Mouse (Mus musculus) layer of hippocampus, adult 9-11 months (tissue): Measurements from ENCODE around the gene Dennd4c.
"Not testable (repeated sequence)": the region's sequence is repeated elsewhere in the genome, so short reads cannot be mapped to it uniquely, and the experiment has no call there.

Source experiments
- DNase-seq: peaks from one replicate; pipeline ENCODE4 v3.0.0; 2022

The Dennd4c gene

DNA sequence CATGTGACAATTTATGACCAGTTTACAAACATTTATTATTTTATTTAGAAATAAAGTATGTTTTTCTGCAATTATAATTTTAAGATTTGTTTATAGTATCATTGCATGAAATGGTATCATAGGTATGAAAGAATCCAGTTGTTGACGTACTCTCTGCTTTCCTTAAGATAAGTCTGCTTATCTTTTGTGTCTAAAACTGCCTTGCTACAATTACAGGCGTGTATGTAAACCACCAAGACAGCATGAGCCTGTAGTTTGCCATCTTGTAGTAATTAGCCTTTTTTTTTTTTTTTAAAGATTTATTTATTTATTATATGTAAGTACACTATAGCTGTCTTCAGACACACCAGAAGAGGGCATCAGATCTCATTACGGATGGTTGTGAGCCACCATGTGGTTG, 66.5 kb downstream of the Dennd4c start:
- DNase-seq: no peak

DNA sequence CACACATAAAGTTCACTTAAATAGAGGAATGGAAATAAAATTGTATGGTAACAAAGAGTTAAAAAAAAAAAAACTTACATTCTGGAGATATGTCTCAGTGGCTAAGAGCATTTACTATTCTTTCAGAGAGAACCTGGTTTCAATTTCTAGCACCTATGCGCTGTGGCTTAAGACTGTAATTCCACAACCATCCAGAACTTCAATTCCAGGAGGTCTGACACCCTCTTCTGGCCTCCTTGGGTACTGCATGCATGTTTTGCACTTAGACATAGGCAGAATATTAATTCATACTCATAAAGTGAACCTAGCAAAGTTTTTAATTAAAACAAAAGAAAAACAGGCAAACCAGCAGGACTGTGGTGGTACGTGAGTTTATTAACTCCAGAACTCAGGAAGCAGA, 74.8 kb downstream of the Dennd4c start:
- no peak for DNase-seq

DNA sequence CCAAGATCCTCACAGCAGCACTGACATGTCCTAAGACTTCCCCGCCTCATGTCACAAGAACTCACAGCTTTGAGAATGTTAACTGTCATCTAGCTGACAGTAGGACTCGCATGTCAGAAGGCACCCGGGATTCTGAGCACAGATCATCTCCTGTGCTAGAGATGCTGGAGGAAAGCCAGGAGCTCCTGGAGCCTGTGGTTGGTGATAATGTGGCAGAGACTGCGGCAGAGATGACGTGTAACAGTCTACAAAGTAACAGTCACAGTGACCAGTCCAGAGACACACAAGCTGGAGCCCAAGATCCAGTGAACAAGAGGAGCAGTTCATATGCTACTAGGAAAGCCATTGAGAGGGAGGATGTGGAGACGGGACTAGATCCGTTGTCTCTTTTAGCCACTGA, 76.8 kb downstream of the Dennd4c start:
- DNase-seq: no peak

DNA sequence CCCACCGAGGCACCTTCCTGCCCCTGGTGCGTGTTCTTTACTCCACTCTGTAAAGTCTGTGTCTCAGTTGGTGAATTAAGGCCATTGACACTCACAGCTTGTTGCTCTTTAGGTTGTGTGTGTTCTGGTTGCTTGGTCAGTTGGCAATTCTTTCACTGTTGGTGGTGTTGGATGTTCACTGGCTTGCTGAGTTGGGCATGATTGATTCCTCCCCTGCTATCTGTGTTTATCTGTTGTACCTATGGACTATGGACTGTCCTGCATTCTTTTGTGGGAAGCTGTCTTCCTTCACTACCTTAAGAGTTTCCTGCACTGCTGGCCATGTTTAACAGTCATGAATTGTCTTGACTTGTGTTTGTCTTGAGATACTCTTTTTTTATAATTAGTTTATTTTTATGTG, 83.5 kb downstream of the Dennd4c start:
- DNase-seq: no peak

DNA sequence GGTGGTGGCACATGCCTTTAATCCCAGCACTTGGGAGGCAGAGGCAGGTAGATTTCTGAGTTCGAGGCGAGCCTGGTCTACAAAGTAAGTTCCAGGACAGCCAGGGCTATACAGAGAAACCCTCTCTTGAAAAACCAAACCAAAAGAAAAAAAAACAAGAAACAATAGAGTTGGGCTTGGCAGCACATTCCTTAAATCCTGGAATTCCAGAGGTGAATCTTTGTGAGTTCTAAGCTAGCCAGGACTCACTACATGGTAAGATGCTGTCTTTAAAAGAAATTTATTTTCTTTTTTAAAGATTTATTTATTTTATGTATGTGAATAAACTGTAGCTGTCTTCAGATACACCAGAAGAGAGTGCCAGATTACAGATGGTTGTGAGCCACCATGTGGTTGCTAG, 92.8 kb downstream of the Dennd4c start:
- not testable (repeated sequence) for DNase-seq

DNA sequence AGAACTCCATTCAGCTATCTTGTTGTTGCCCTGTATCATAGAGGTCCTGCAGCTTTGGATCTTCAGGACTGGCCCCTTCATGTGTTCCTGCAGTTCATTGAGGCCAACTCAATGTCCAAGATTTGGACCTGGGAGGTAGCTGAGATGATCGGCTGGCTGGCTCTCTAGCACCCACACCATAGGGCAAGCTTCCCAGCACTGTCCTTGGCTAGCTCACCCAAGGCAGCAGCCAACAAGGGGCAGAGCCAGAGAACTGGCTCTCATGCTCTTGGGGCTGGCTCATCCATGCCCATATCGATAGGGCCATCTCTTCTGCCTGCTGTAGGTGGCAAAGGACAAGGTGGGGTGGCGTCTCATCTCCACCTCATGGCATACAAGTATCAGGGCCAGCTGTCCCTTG, 97.0 kb downstream of the Dennd4c start:
- DNase-seq: no peak

DNA sequence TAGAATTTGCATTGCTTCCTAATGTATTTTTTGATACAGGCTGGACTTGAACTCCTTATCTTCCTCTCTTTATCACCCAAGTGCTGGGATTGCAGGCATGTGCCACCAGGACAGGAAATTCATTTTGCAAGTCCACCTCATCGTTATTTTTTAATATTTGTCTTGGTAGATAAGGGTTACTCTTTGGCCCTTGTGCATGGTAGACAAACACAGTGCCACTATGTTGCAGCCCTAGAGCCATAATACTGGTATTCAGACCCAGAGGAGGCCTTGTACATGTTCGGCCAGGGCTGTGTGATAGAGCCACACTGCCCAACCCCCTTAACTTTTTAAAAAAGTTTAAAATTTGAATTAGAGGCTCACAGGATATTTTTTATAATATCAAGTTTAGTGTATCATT, 98.9 kb downstream of the Dennd4c start:
- no peak for DNase-seq

DNA sequence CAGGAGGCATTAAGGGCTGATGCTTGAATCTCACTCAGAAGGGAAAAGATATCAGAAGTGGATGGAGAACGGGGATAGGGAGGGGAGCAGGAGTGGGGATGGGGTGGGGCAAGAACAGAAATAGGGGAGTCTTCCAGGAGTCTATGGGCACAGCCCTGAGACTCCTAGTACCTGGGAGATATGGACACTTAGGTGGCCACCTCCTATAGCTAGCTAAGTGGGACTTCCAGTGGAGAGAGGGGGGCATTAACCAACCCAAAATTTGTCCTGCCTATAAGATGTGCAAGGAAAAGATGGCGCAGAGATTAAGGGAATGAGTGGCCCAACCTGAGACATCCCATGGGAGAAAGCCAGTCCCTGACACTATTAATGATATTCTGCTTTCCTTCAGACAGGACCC, 103.0 kb downstream of the Dennd4c start:
- no peak for DNase-seq

DNA sequence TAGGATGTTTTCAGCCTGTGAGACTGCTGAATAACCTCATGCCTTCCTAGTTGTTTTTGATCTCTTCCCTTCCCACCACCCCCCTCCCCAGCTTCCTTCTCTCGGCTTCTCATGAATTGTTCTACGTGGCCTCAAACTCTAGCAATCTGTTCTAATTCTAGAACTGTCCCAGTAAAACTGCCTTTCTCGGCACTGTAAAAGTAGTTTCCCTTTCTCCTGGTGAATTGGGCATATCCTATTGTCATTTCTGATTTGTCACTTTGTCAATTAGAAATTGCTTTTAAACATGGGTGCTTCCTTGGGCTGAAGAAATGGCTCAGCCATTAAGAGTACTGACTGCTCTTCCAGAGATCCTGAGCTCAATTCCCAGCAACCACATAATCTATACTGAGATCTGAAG, 103.7 kb downstream of the Dennd4c start:
- no peak for DNase-seq

DNA sequence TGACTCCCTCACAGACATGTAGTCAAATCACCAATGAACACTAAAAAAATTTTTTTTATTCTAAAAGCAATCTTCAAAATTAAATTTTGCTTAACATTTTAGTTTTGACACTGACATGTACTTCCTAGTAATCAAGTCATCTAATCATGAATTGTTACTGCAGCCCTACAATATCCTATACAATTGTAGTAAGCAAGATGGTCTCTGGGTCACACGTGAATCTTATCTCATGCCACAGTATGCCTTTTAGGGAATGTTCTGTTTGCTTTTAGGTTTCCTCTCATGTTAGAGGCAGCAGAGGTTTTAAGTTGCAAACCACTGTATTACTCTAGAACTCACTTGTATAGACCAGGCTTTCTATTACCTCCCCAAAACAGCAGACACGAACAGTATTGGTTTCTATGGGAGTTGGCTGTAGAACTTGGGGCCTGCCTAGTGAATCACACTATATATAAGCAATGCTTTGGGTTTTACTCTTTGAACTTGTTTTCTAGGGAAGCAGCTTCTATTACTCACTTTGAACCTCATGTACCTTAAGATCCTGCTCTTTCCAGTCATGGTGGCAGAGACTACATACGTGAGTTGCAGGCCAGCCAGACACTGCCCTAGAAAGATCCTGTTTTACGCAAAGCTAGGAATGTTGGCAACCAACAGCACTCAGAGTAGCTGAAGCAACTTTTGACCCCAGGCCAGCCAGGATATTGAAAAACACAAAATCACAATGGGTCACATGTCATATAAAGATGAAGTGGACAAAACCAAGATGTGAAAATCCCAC, 104.6 kb downstream of the Dennd4c start:
- no peak for DNase-seq

DNA sequence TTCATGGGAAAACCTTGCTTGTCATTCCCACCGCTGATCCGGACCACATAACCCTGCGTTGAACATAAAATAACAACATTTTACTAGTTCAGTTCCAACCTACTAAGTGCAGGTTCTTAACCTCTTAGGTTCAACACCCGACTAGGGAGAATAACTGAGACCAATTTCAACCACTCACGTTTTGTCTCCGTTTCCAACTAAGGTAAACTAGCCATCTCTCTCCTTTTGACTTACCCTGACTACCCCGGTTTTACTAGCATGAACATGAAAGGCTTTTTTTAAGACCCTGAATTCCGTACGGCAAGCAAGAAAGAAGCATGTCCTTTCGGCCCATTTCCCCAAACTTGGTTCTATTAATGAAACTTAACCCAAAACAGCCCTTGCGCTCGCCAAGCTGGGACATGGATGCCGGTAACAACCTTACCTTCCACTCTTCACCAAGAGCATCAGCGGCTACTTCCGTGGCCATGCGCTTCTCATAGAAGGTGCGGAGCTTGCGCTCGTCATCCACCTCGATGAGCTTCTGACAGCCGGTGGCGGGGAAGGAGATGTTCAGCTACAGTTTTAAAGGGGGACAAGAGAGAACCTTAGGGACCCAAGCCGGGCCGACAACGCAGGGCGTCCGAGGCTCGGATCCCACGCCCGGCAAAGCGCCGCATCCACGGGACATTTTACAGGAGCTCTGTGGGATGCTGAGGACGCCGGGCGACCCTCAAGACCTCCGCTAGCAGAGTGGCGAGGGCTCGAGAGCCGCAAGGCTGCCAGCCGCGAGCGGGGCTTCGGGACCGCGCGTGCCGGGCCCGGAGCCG, 108.2 kb downstream of the Dennd4c start:
- no peak for DNase-seq

DNA sequence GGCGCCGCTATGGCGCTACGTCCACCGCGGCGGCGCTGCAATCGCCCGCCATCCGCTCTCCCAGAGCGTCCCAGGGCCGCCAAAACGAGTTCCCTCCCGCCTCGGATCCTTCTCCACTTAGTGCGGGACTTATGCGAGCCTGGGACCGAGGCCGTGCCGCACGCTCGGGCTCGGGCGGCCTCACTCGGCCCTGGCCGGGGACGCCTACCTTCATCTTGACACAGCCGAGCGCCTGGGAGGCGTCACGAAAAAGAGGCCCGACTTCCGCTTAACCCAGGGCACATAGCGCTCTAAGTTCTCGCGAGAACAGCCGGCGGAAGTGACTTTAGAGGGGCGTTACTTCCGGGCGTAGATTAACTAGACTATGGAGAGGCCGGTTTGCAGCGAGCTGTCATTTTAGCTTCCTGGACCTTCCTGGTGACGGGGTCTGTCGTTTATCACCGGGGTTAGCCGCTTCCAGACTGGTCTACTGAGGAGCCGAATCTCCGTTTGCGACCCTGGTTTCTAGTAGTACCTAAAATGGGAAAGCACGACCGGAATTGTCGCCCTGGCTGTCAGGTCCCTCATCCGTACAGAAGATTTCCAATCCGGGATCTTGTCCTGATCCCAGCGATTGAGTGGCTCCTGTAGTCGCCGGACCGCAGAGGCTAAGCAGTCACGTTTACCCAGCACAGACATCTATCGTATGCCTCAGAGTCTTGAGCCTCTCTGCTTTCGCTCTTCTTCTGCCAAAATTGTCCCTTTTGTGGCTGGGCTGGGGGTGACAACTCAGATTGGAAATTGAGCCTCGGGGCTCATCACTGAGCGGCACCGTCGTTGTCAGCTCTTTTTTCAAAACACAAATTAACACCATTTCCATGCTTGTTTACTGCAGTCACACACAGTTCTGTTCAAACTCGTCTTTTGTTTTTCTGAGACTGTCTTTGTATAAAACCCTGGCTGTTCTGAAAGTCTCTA, 109.0 kb downstream of the Dennd4c start, which contains the start of gene Rps6:
Gene Rps6 (minus strand): TSS at position 300 of the 957 bp plus-strand sequence.
- peak; percentile 97 for DNase-seq

DNA sequence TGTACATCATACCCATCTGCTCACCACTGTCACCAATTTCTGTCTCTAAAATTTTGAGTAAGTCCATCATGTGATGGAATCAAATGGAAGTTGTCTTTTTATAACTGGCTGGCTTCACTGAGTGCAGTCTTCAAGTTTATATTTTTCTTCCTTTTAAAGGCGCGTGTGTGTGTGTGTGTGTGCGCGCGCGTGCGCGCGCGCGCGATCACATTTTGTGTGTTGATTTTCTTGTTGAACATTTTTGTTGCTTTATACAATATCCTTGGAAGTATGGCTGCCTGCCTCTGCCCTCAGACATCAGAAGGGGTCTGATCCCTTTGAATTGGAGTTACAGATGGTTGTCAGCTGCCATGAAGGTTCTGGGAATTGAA, 109.7 kb downstream of the Dennd4c start:
- no peak for DNase-seq

DNA sequence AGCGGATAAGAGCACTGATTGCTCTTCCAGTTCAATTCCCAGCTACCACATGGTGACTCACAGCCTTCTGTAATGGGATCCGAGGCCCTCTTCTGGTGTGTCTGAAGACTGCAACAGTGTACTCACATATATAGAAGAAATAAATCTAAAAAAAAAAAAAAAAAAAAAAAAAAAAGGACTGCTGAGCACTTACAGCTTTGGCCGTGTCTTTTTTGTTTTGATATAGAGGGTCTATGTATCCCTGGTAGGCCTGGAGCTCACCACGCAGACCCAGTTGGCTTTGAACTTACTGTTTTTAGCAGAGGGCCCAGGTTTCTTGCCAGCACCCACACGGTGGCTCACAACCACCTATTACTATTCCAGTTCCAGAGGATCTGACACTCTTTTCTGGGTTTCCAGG, 115.7 kb downstream of the Dennd4c start:
- DNase-seq: no peak

DNA sequence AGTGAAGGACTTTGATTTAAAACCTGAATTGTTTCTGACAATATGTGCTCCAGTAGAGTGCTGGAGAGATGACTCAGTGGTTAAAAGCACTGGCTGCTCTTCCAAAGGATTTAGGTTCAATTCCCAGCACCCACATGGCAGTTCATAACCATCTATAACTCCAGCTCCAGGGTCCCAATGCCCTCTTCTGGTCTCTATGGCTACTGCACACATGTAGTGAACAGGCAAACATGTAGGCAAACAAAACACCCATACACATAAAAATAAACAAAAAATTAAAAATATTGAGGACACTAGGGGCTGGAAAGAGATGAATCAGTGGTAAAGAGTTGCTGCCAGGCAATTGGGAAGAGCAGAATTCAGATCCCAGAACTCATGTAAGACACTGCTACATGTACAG, 123.6 kb downstream of the Dennd4c start:
- DNase-seq: no peak

DNA sequence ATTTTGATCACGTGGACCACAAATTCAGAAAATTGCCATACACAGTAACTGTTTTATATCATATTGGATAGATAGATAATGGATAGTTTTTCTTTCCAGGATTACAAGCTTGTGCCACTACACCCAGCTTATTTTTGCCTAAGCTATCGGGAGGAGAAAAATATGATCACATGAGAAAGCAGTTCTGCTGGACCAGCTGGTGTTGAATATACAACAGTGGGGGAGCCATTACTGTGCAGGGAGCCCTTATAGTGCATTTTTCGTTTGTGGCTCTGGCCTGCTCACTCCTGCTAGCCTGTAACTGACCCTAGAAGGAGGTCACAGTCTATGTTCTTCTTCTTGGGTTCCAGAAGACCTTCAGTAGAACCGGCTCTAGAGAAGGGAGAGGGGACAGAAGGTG, 124.7 kb downstream of the Dennd4c start:
- peak; percentile 22 for DNase-seq

DNA sequence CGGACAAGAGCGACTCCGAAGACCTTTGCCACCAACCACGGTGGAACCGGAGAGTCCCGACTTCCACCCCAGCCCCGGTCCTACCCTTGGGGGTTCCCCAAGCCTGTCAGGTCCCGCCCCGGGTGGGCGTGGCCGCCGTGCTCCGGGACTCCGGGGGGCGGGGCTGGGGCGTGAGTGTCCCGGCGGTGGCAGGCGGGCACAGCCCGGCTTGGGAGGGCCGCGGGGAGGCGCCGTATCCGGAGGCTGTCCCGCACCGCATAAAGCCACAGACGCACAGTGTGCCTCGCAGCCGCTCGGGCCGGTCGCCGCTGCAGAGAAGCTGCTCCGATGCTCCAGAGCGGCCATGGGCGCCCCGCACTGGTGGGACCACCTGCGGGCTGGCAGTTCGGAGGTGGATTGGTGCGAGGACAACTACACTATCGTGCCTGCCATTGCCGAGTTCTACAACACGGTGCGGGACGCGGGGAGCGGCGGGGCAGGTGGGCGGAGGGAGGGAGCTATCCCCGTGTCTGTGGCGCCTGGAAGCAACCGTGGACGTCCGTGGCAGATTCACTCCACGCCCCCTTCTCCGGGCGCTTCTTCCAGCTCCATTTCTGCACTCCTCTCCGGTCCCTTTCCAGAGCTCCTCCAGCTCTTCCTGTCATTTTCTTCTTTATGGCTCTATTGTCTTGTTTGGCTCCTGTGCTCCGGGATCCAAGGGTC, 125.9 kb downstream of the Dennd4c start, which contains the start of gene Acer2:
Gene Acer2 (plus strand): TSS at position 251 of the 702 bp plus-strand sequence.
- peak; percentile 86 for DNase-seq

DNA sequence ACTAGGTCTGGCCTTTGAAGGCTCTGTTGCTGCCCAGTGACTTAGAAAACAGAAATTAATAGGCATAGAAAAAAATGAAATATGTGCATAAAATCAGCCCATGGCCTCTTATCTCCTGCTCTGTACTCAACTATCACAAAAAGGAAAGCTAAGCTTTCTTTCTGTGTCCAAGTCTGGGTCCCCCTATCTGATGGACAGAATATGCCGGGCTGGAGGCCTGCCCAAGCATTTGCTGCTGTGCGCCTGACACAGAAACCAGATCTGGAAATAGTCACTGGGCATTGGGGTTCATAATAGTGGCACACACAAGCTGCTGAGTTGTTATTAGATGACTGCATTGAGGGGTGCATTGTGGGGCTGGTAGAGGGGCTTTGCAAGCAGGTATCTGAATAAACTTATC, 131.1 kb downstream of the Dennd4c start:
- no peak for DNase-seq

DNA sequence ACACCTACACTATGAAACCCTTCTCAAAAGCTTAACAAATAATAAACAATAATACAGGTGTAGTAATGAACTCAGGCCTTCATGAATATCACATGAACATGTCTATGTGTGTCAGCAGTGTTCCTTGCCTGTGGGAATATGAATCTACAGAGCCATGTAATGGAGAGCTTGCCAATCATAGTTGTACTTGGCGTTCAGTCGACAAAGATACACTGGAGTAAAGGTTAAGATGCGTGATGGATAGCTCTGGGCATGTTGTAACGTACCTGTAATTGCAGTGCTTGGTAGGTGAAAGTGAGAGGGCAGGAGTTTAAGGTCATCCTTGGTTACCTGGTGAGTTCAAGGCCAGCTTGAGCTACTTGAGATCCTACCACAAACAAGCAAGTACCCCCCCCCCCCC, 132.8 kb downstream of the Dennd4c start:
- no peak for DNase-seq

DNA sequence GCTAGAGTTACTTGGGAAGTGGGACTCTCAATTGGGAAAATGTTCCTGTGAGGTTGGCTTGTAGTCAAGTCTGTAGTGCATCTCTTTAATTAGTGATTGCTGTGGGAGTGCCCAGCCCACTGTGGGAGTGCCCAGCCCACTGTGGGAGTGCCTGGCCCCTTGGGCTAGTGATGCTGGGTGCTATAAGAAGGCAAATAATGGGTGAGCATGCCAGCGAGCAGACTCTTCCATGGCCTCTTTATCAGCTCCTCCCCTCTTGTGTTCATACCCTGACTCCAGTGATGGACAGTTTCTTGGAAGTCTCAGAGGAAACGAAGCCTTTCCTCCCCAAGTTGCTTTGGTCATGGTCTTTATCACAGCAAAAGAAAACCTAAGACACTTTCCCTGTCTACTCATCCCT, 134.1 kb downstream of the Dennd4c start:
- no peak for DNase-seq

DNA sequence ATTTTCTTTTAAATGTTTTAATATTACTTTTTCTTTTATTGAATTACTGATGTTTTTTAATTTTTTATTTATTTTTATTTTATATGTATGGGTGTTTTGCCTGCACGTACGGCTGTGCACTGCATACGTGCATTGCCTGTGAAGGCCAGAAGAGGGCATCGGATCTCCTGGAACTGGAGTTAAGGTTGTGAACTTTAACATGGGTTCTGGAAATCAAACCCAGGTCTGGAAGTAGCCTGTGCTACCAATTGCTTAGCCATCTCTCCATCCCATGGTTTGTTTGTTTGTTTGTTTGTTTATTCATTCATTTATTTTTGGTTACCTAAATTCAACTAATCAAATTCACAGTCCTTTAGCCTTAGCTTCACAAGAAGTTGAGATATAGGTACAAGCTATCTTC, 136.6 kb downstream of the Dennd4c start:
- no peak for DNase-seq

DNA sequence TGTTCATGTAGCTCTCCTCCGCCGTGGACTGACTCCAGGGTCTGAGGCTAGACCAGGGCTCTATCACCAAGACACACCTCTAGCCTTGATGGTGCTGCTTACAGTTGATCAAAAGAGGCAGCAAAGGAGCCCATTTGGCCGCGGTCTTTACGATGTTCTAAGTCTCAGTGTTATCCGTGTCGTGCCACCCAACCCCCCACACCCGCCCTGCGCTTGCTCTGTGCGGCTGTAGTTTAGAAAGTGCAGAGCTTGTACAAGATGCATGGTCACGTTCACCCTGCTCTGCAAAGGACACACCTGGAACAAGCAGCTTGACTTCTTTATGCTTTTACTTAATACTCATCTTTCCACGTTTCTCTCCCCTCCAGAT, 137.4 kb downstream of the Dennd4c start:
- DNase-seq: no peak
